26 mouse cellular contexts compared by ENCODE assay signal in the genomic region with DNA sequence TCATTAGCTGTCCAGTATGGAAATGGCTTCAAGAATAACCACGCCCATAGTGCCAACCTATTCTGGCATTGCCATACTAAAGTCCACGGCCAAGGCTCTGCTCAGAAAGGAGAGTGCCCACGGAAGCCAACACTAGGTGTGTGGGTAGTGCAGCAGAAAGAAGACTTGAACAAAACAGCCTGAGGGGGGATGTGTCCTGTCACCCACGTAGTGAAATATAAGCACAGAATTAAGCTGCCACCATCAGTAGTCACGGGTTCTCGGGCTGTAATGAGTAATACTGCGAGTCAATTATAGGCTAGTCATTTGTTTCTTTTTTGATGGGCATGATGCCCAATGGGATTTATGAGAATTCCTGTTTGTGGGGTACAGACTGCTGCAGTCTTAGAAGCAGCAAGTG.
DNase-seq lines count a peak whose midpoint lies in the region; ATAC-seq and TF ChIP-seq lines count a peak whose summit lies in the region.
"Had no signal": no experiment of that assay in that cellular context is flagged by ENCODE, and none has a peak within 500 bp of the region (broad histone marks: within the 10 kb centered on the region; RNA-seq: fewer than 3 reads in every experiment).

No protein-coding gene starts in this region.

- H3K4me1 ChIP-seq in hindbrain, embryonic 12.5 days, result peaks cover 4% of the 10 kb centered on the region; the same call in 1 of the 2 replicates
- no peaks in the 10 kb centered on the region for H3K4me1 ChIP-seq in hindbrain, postnatal 0 days (ENCODE audit: insufficient read depth, low read length)
- peaks cover 4% of the 10 kb centered on the region; the same call in 1 of the 2 replicates for H3K4me1 ChIP-seq in embryonic facial prominence, embryonic 10.5 days
- H3K4me1 ChIP-seq: embryonic facial prominence, embryonic 15.5 days; midbrain, embryonic 10.5 days had no signal

- TF ChIP-seq CTCF in hindbrain, postnatal 0 days (IDR thresholded peaks at IDR 0.05; ENCODE audit: low read depth), result no peak

- H3K27me3 ChIP-seq in hindbrain, embryonic 12.5 days, result no peaks in the 10 kb centered on the region
- H3K27me3 ChIP-seq in hindbrain, postnatal 0 days (ENCODE audit: insufficient read depth, low read length), result no peaks in the 10 kb centered on the region
- H3K27me3 ChIP-seq in embryonic facial prominence, embryonic 10.5 days (replicated peaks; ENCODE audit: low read depth, poor library complexity, severe bottlenecking), result no peaks in the 10 kb centered on the region
- H3K27me3 ChIP-seq: embryonic facial prominence, embryonic 15.5 days; limb, embryonic 12.5 days had no signal

- WGBS in hindbrain, embryonic 12.5 days, result 76% methylated on average over 7 of the region's 7 CpGs
- WGBS in hindbrain, postnatal 0 days, result 71% methylated on average over 7 of the region's 7 CpGs
- WGBS in embryonic facial prominence, embryonic 10.5 days, result 87% methylated on average over 7 of the region's 7 CpGs

- no peak overlapping the region for H3K27ac ChIP-seq in hindbrain, embryonic 12.5 days
- H3K27ac ChIP-seq in hindbrain, postnatal 0 days, result no peak overlapping the region
- H3K27ac ChIP-seq in embryonic facial prominence, embryonic 10.5 days (replicated peaks), result no peak overlapping the region
- H3K27ac ChIP-seq: embryonic facial prominence, embryonic 15.5 days; layer of hippocampus, adult 2 months; limb, embryonic 12.5 days; macrophage; midbrain, embryonic 10.5 days had no signal

- no peak for DNase-seq in hindbrain, postnatal 0 days (ENCODE audit: low spot score)
- DNase-seq in right cerebral cortex, adult 2 months (ENCODE audit: low spot score in 2 of 2), result peak; percentile 32 to 43
- no peak for DNase-seq in right cerebral cortex, postnatal 14 days
- peak; percentile 59 for DNase-seq in gonadal fat pad, adult 2 months (ENCODE audit: low read depth)
- DNase-seq in kidney, adult 11 months, result no peak
- no peak for DNase-seq in embryonic facial prominence, embryonic 10.5 days (ENCODE audit: low spot score)
- DNase-seq: adrenal gland, postnatal 14 days; cerebellum, adult 9-10 months; gastrocnemius, postnatal 10 days; heart, adult 11 months; kidney, adult 9 months; kidney, postnatal 25 days; liver, postnatal 0 days; right cerebral cortex, postnatal 25 days; spleen, adult 18-20 months; thymus, postnatal 14 days had no signal

- H3K36me3 ChIP-seq in hindbrain, embryonic 12.5 days, result no peaks in the 10 kb centered on the region
- H3K36me3 ChIP-seq in hindbrain, postnatal 0 days (ENCODE audit: insufficient read depth, low read length), result no peaks in the 10 kb centered on the region
- H3K36me3 ChIP-seq in embryonic facial prominence, embryonic 10.5 days (replicated peaks), result no peaks in the 10 kb centered on the region
- H3K36me3 ChIP-seq: embryonic facial prominence, embryonic 15.5 days; limb, embryonic 12.5 days; midbrain, embryonic 10.5 days had no signal

- H3K9me3 ChIP-seq in hindbrain, embryonic 12.5 days (replicated peaks), result no peaks in the 10 kb centered on the region
- no peaks in the 10 kb centered on the region for H3K9me3 ChIP-seq in hindbrain, postnatal 0 days (ENCODE audit: low read length)
- no peaks in the 10 kb centered on the region for H3K9me3 ChIP-seq in embryonic facial prominence, embryonic 10.5 days
- H3K9me3 ChIP-seq: embryonic facial prominence, embryonic 15.5 days; limb, embryonic 12.5 days; midbrain, embryonic 10.5 days had no signal

- ATAC-seq in hindbrain, embryonic 12.5 days (ENCODE audit: low FRiP score), result 0 out of 2 replicates have a peak, but pooled peaks have one; percentile 46
- no peak for ATAC-seq in hindbrain, postnatal 0 days
- ATAC-seq: forebrain, embryonic 16.5 days; liver, postnatal 0 days; lung, postnatal 0 days had no signal

- H3K4me2 ChIP-seq in hindbrain, embryonic 12.5 days (replicated peaks), result no peak overlapping the region
- H3K4me2 ChIP-seq in hindbrain, postnatal 0 days (ENCODE audit: low read depth, low read length), result no peak overlapping the region
- H3K4me2 ChIP-seq: embryonic facial prominence, embryonic 15.5 days; heart, embryonic 11.5 days; limb, embryonic 12.5 days; liver, embryonic 11.5 days had no signal

- H3K4me3 ChIP-seq in hindbrain, embryonic 12.5 days, result no peak overlapping the region
- no peak overlapping the region for H3K4me3 ChIP-seq in hindbrain, postnatal 0 days (ENCODE audit: low read length)
- no peak overlapping the region for H3K4me3 ChIP-seq in embryonic facial prominence, embryonic 10.5 days
- H3K4me3 ChIP-seq: embryonic facial prominence, embryonic 15.5 days; layer of hippocampus, adult 2 months; limb, embryonic 12.5 days; midbrain, embryonic 10.5 days had no signal

- H3K9ac ChIP-seq in hindbrain, embryonic 12.5 days, result no peak overlapping the region
- H3K9ac ChIP-seq in hindbrain, postnatal 0 days (replicated peaks; ENCODE audit: low read length), result no peak overlapping the region
- H3K9ac ChIP-seq: embryonic facial prominence, embryonic 15.5 days; limb, embryonic 12.5 days; liver, postnatal 0 days had no signal

Comparison
In these comparisons a context has a peak if more than half of its experiments do, and no peak if none do; other contexts are left out.
1. DNase-seq: peak in right cerebral cortex, adult 2 months (2 of 2) and gonadal fat pad, adult 2 months (single experiment); none in hindbrain, postnatal 0 days (single experiment), right cerebral cortex, postnatal 14 days (single experiment), kidney, adult 11 months (single experiment) and embryonic facial prominence, embryonic 10.5 days (single experiment).